Comparison of ENCODE assay signal across 30 mouse cellular contexts in the genomic region with DNA sequence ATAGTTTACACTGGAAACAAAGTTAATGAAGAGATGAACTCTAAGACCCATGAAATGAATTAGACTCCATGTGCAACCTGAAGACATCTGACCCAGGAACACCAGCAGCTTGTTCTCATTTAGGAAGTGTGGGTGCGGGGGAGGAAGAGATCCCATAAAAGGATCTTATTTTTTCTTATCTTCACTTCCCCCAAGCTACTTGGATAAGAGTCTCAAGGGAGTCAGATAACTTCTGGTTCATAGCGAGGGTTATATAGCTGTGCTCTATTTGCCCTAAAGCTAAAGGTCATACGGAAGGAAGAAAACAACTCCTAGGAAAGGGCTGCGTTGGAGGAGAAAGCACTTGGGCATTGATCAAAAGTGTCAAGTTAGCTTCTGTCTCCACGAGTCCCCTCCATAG. TPM values are rescaled to one million over a fixed set of nuclear protein-coding genes. Genes with fewer than 3 reads are reported as not detected.
DNase-seq lines count a peak whose midpoint lies in the region; ATAC-seq and TF ChIP-seq lines count a peak whose summit lies in the region.
"Had no signal": no experiment of that assay in that cellular context is flagged by ENCODE, and none has a peak within 500 bp of the region (broad histone marks: within the 10 kb centered on the region; RNA-seq: fewer than 3 reads in every experiment).

No protein-coding gene starts in this region.

- ATAC-seq in embryonic facial prominence, embryonic 11.5 days (replicated peaks; ENCODE audit: insufficient number of reproducible peaks, low FRiP score, low TSS enrichment, low read depth) = no peak
- no peak for ATAC-seq in midbrain, embryonic 11.5 days (ENCODE audit: low FRiP score)
- no peak for ATAC-seq in hindbrain, embryonic 13.5 days (ENCODE audit: low FRiP score)
- ATAC-seq: forebrain, embryonic 15.5 days; inflammation-experienced regulatory T-cells, adult 6 months had no signal

- DNase-seq in embryonic facial prominence, embryonic 11.5 days (ENCODE audit: low spot score) = peak; percentile 26
- DNase-seq in embryonic facial prominence, embryonic 10.5 days (ENCODE audit: low spot score) = no peak
- peak; percentile 39 for DNase-seq in kidney, adult 2 months
- DNase-seq in kidney, adult 8-10 months = no peak
- peak; percentile 47 for DNase-seq in midbrain, embryonic 11.5 days (ENCODE audit: low spot score, missing footprints)
- DNase-seq in midbrain, embryonic 10.5 days (ENCODE audit: low spot score) = no peak
- DNase-seq in urinary bladder, postnatal 10 days (ENCODE audit: low spot score) = no peak
- DNase-seq: adrenal gland, adult 8-10 months; cerebellum, adult 2 months; cerebellum, postnatal 36 days; gastrocnemius, postnatal 25 days; heart, adult 18-20 months; lung, embryonic 14.5 days; lung, postnatal 14 days; right cerebral cortex, postnatal 4 days; thymus, adult 2 months; thymus, postnatal 36 days had no signal

- H3K27me3 ChIP-seq in embryonic facial prominence, embryonic 11.5 days (ENCODE audit: control insufficient read depth, insufficient read depth, low read length) = no peaks in the 10 kb centered on the region
- H3K27me3 ChIP-seq in embryonic facial prominence, embryonic 10.5 days (replicated peaks; ENCODE audit: low read depth, poor library complexity, severe bottlenecking) = no peaks in the 10 kb centered on the region
- no peaks in the 10 kb centered on the region for H3K27me3 ChIP-seq in kidney, adult 2 months (replicated peaks; ENCODE audit: control insufficient read depth, insufficient read depth, low read length)
- H3K27me3 ChIP-seq in midbrain, embryonic 11.5 days (ENCODE audit: control insufficient read depth, insufficient read depth, low read length) = no peaks in the 10 kb centered on the region
- no peaks in the 10 kb centered on the region for H3K27me3 ChIP-seq in midbrain, embryonic 10.5 days (ENCODE audit: low read depth, poor library complexity, severe bottlenecking)
- H3K27me3 ChIP-seq in hindbrain, embryonic 13.5 days = no peaks in the 10 kb centered on the region
- H3K27me3 ChIP-seq: embryonic facial prominence, embryonic 13.5 days; forebrain, embryonic 15.5 days; hindbrain, embryonic 15.5 days; limb, embryonic 12.5 days; liver, embryonic 15.5 days; midbrain, embryonic 12.5 days; neural tube, embryonic 13.5 days had no signal

- H3K36me3 ChIP-seq in embryonic facial prominence, embryonic 11.5 days (replicated peaks; ENCODE audit: control insufficient read depth, insufficient read depth, low read depth, low read length) = no peaks in the 10 kb centered on the region
- H3K36me3 ChIP-seq in embryonic facial prominence, embryonic 10.5 days (replicated peaks) = no peaks in the 10 kb centered on the region
- no peaks in the 10 kb centered on the region for H3K36me3 ChIP-seq in kidney, adult 2 months (ENCODE audit: control insufficient read depth, insufficient read depth, low read length)
- no peaks in the 10 kb centered on the region for H3K36me3 ChIP-seq in midbrain, embryonic 11.5 days (ENCODE audit: control insufficient read depth, insufficient read depth, low read length)
- no peaks in the 10 kb centered on the region for H3K36me3 ChIP-seq in midbrain, embryonic 10.5 days
- no peaks in the 10 kb centered on the region for H3K36me3 ChIP-seq in hindbrain, embryonic 13.5 days
- H3K36me3 ChIP-seq: embryonic facial prominence, embryonic 13.5 days; forebrain, embryonic 10.5 days; forebrain, embryonic 15.5 days; G1E; hindbrain, embryonic 15.5 days; limb, embryonic 12.5 days; liver, embryonic 15.5 days; midbrain, embryonic 12.5 days; neural tube, embryonic 13.5 days had no signal

- no peak overlapping the region for H3K9ac ChIP-seq in embryonic facial prominence, embryonic 11.5 days (replicated peaks; ENCODE audit: low read length)
- no peak overlapping the region for H3K9ac ChIP-seq in midbrain, embryonic 11.5 days (ENCODE audit: low read length)
- no peak overlapping the region for H3K9ac ChIP-seq in hindbrain, embryonic 13.5 days
- H3K9ac ChIP-seq: embryonic facial prominence, embryonic 13.5 days; forebrain, embryonic 15.5 days; hindbrain, embryonic 15.5 days; limb, embryonic 12.5 days; liver, embryonic 15.5 days; lung, embryonic 14.5 days; midbrain, embryonic 12.5 days; neural tube, embryonic 13.5 days had no signal

- H3K4me1 ChIP-seq in embryonic facial prominence, embryonic 11.5 days (ENCODE audit: control insufficient read depth, insufficient read depth, low read length) = no peaks in the 10 kb centered on the region
- peaks cover 12% of the 10 kb centered on the region for H3K4me1 ChIP-seq in embryonic facial prominence, embryonic 10.5 days
- H3K4me1 ChIP-seq in kidney, adult 2 months (ENCODE audit: control insufficient read depth, insufficient read depth, low read length) = peaks cover 3% of the 10 kb centered on the region; the same call in 1 of the 2 replicates
- no peaks in the 10 kb centered on the region for H3K4me1 ChIP-seq in midbrain, embryonic 11.5 days (ENCODE audit: control insufficient read depth, insufficient read depth, low read length)
- H3K4me1 ChIP-seq in midbrain, embryonic 10.5 days = no peaks in the 10 kb centered on the region
- H3K4me1 ChIP-seq in hindbrain, embryonic 13.5 days (replicated peaks) = no peaks in the 10 kb centered on the region
- H3K4me1 ChIP-seq: forebrain, embryonic 10.5 days; forebrain, embryonic 15.5 days; hindbrain, embryonic 15.5 days; liver, embryonic 15.5 days; midbrain, embryonic 12.5 days; neural tube, embryonic 13.5 days had no signal

- no peak overlapping the region for H3K4me3 ChIP-seq in embryonic facial prominence, embryonic 11.5 days (ENCODE audit: low read depth, low read length)
- H3K4me3 ChIP-seq in embryonic facial prominence, embryonic 10.5 days = no peak overlapping the region
- H3K4me3 ChIP-seq in kidney, adult 2 months (ENCODE audit: insufficient read depth, low read depth, low read length) = no peak overlapping the region
- H3K4me3 ChIP-seq in midbrain, embryonic 11.5 days (ENCODE audit: low read depth, low read length) = no peak overlapping the region
- no peak overlapping the region for H3K4me3 ChIP-seq in midbrain, embryonic 10.5 days
- no peak overlapping the region for H3K4me3 ChIP-seq in hindbrain, embryonic 13.5 days
- H3K4me3 ChIP-seq: embryonic facial prominence, embryonic 13.5 days; forebrain, embryonic 10.5 days; forebrain, embryonic 15.5 days; hindbrain, embryonic 15.5 days; layer of hippocampus, adult 2 months; left cerebral cortex, adult 2 months; limb, embryonic 12.5 days; liver, embryonic 15.5 days; midbrain, embryonic 12.5 days; neural tube, embryonic 13.5 days had no signal

- H3K4me2 ChIP-seq in embryonic facial prominence, embryonic 11.5 days (ENCODE audit: low read depth, low read length) = no peak overlapping the region
- no peak overlapping the region for H3K4me2 ChIP-seq in midbrain, embryonic 11.5 days
- no peak overlapping the region for H3K4me2 ChIP-seq in hindbrain, embryonic 13.5 days
- H3K4me2 ChIP-seq: embryonic facial prominence, embryonic 13.5 days; forebrain, embryonic 15.5 days; hindbrain, embryonic 15.5 days; limb, embryonic 12.5 days; liver, embryonic 15.5 days; lung, embryonic 14.5 days; midbrain, embryonic 12.5 days; neural tube, embryonic 13.5 days had no signal

- TF ChIP-seq CTCF in kidney, adult 2 months (conservative IDR thresholded peaks at IDR 0.05; ENCODE audit: insufficient read depth, insufficient read length, low read depth, low read length) = no peak

- 29% methylated on average over 5 of the region's 5 CpGs for WGBS in embryonic facial prominence, embryonic 11.5 days
- WGBS in embryonic facial prominence, embryonic 10.5 days = 37% methylated on average over 5 of the region's 5 CpGs
- WGBS in kidney, adult 2 months = 44% methylated on average over 5 of the region's 5 CpGs
- WGBS in midbrain, embryonic 11.5 days = 76% methylated on average over 5 of the region's 5 CpGs
- 80% methylated on average over 5 of the region's 5 CpGs for WGBS in midbrain, embryonic 10.5 days
- WGBS in hindbrain, embryonic 13.5 days = 77% methylated on average over 5 of the region's 5 CpGs

- no peaks in the 10 kb centered on the region for H3K9me3 ChIP-seq in embryonic facial prominence, embryonic 11.5 days (replicated peaks; ENCODE audit: control insufficient read depth, low read length)
- H3K9me3 ChIP-seq in embryonic facial prominence, embryonic 10.5 days = no peaks in the 10 kb centered on the region
- no peaks in the 10 kb centered on the region for H3K9me3 ChIP-seq in midbrain, embryonic 11.5 days (ENCODE audit: control insufficient read depth, low read length)
- no peaks in the 10 kb centered on the region for H3K9me3 ChIP-seq in midbrain, embryonic 10.5 days (replicated peaks)
- no peaks in the 10 kb centered on the region for H3K9me3 ChIP-seq in hindbrain, embryonic 13.5 days
- H3K9me3 ChIP-seq: embryonic facial prominence, embryonic 13.5 days; forebrain, embryonic 10.5 days; forebrain, embryonic 15.5 days; hindbrain, embryonic 15.5 days; limb, embryonic 12.5 days; liver, embryonic 15.5 days; midbrain, embryonic 12.5 days; neural tube, embryonic 13.5 days had no signal

- no peak overlapping the region for H3K27ac ChIP-seq in embryonic facial prominence, embryonic 11.5 days (replicated peaks; ENCODE audit: low read depth, low read length)
- H3K27ac ChIP-seq in embryonic facial prominence, embryonic 10.5 days (replicated peaks) = no peak overlapping the region
- H3K27ac ChIP-seq in kidney, adult 2 months (ENCODE audit: insufficient read depth, low read depth, low read length) = peak overlapping the region; percentile 1; the same call in 1 of the 2 replicates
- no peak overlapping the region for H3K27ac ChIP-seq in midbrain, embryonic 11.5 days (ENCODE audit: low read depth, low read length)
- no peak overlapping the region for H3K27ac ChIP-seq in midbrain, embryonic 10.5 days (replicated peaks)
- no peak overlapping the region for H3K27ac ChIP-seq in hindbrain, embryonic 13.5 days
- H3K27ac ChIP-seq: forebrain, embryonic 10.5 days; forebrain, embryonic 15.5 days; hindbrain, embryonic 15.5 days; layer of hippocampus, adult 2 months; left cerebral cortex, adult 2 months; limb, embryonic 12.5 days; liver, embryonic 15.5 days; midbrain, embryonic 12.5 days; neural tube, embryonic 13.5 days had no signal

- TF ChIP-seq POLR2A in kidney, adult 2 months (IDR thresholded peaks at IDR 0.05; ENCODE audit: low read depth, low read length) = no peak

RNA-seq across cellular contexts. Expression of gene Lmcd1, which starts 19.8 kb away (rescaled TPM):
- polyA plus RNA-seq in embryonic facial prominence, embryonic 11.5 days (2014; fragmentation: Nextera tagmentation; extraction: Ambion mirVana) = 3.9 and 5.4 TPM in 2 replicates
- 0.89 and 2.2 TPM in 2 replicates for polyA plus RNA-seq in embryonic facial prominence, embryonic 10.5 days (2016; fragmentation: Nextera tagmentation; extraction: Ambion mirVana)
- 10.9 and 14.0 TPM in 2 replicates for polyA plus RNA-seq in kidney, adult 2 months (2012; rRNA removed)
- polyA plus RNA-seq in midbrain, embryonic 11.5 days (2014; fragmentation: Nextera tagmentation; extraction: Ambion mirVana) = 3.0 and 3.8 TPM in 2 replicates
- 0.95 and 1.8 TPM in 2 replicates for polyA plus RNA-seq in midbrain, embryonic 10.5 days (2016; fragmentation: Nextera tagmentation; extraction: Ambion mirVana)
- 10.1 and 12.1 TPM in 2 replicates for polyA plus RNA-seq in hindbrain, embryonic 13.5 days (2015; fragmentation: Nextera tagmentation; extraction: Ambion mirVana)
- polyA plus RNA-seq: G1E; inflammation-experienced regulatory T-cells, adult 6 months had no signal

Comparison
In these comparisons a context has a peak if more than half of its experiments do, and no peak if none do; other contexts are left out.
1. DNase-seq: peak in embryonic facial prominence, embryonic 11.5 days (single experiment), kidney, adult 2 months (single experiment) and midbrain, embryonic 11.5 days (single experiment); none in embryonic facial prominence, embryonic 10.5 days (single experiment), kidney, adult 8-10 months (0 of 2), midbrain, embryonic 10.5 days (single experiment) and urinary bladder, postnatal 10 days (single experiment).